In the genomic region with DNA sequence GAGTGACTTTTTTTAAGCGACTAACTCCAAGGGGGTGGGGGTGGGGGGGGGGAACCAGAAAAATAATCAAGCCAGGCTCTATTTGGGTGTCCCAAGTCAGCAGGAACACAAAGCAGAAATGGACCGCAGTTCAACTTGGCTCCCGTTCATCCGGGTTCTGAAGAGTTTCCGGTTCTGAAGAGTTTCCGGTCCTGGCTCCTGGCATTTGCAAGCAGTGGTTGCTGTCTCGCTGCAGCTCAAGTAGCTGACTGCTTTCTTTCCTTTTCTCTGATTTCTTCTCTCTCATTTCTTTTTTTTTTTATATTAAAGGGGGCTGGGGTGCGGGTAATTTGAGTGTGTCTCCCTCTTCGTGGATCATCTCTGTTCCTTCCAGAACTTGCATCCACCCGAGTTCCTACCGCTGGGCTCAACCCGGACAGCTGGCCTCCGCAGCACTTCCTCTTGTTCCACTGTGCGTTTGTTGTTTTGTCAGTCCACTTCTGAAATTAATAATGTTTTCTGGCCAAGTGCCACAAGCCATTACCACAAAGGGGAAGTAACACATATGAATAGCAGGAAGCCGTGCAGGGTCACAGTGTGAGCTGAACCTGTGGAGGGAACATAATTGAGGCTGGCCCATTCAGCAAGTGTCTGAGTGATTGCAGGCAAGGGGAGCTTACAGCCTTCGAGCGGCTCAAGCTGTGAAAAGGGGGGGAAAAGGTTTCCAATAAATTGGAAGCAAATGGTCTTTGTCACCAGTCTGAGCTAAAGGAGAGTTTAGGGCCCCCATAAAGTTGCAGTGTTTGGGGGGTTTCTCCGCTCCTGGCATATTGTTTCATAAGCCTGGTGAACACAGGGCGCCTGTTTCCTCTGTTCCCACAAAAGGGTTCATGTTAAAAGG, we compare ENCODE assay signal across 7 mouse cellular contexts. TPM values are rescaled to one million over a fixed set of nuclear protein-coding genes. Genes with fewer than 3 reads are reported as not detected.
A peak's percentile ranks its signal among the peaks of the same experiment; 100 is the strongest.
DNase-seq lines count a peak whose midpoint lies in the region; ATAC-seq and TF ChIP-seq lines count a peak whose summit lies in the region.

No protein-coding gene starts in this region.

- 31% methylated on average over 19 of the region's 19 CpGs for WGBS in intestine, embryonic 14.5 days
- WGBS in liver, embryonic 12.5 days (ENCODE audit: insufficient replicate concordance) = 18% methylated on average over 19 of the region's 19 CpGs
- 49% methylated on average over 19 of the region's 19 CpGs for WGBS in stomach, postnatal 0 days

- peak overlapping the region; percentile 69 for H3K27ac ChIP-seq in intestine, embryonic 14.5 days (ENCODE audit: low read depth)
- 0 out of 2 replicates have a peak overlapping the region, but pooled peaks have one; percentile 30 for H3K27ac ChIP-seq in liver, embryonic 12.5 days
- peak overlapping the region; percentile 53 for H3K27ac ChIP-seq in stomach, postnatal 0 days (replicated peaks)

- H3K9me3 ChIP-seq in intestine, embryonic 14.5 days (ENCODE audit: control insufficient read depth, low read length) = no peaks in the 10 kb centered on the region
- H3K9me3 ChIP-seq in liver, embryonic 12.5 days (replicated peaks) = no peaks in the 10 kb centered on the region
- H3K9me3 ChIP-seq in stomach, postnatal 0 days (ENCODE audit: control insufficient read depth, low read length) = no peaks in the 10 kb centered on the region

- H3K36me3 ChIP-seq in intestine, embryonic 14.5 days (ENCODE audit: control insufficient read depth, insufficient read depth, low read length) = peaks cover 9% of the 10 kb centered on the region; the same call in 1 of the 2 replicates
- 0 out of 2 replicates have a peak, but pooled peaks cover 3% of the 10 kb centered on the region for H3K36me3 ChIP-seq in liver, embryonic 12.5 days
- H3K36me3 ChIP-seq in stomach, postnatal 0 days (ENCODE audit: control insufficient read depth, insufficient read depth, low read length) = no peaks in the 10 kb centered on the region

- peak; percentile 92 for DNase-seq in Muller cell, postnatal 12 days (ENCODE audit: inconsistent ontology term)
- DNase-seq in intestine, embryonic 14.5 days (ENCODE audit: low spot score) = peak; percentile 67
- peak; percentile 81 to 89 for DNase-seq in monocyte, adult 2 months (ENCODE audit: low read depth in 1 of 2, low spot score in 2 of 2)
- no peak for DNase-seq in stomach, postnatal 0 days (ENCODE audit: low spot score)

- peaks cover 20% of the 10 kb centered on the region for H3K4me1 ChIP-seq in intestine, embryonic 14.5 days (replicated peaks; ENCODE audit: control insufficient read depth, insufficient read depth, low read length)
- H3K4me1 ChIP-seq in liver, embryonic 12.5 days = peaks cover 36% of the 10 kb centered on the region
- no peaks in the 10 kb centered on the region for H3K4me1 ChIP-seq in stomach, postnatal 0 days (replicated peaks; ENCODE audit: control insufficient read depth, insufficient read depth)

- no peak for TF ChIP-seq CTCF in stomach, postnatal 0 days (IDR thresholded peaks at IDR 0.05; ENCODE audit: low read depth)

- H3K27me3 ChIP-seq in intestine, embryonic 14.5 days (replicated peaks; ENCODE audit: control insufficient read depth, insufficient read depth, low read length) = no peaks in the 10 kb centered on the region
- H3K27me3 ChIP-seq in liver, embryonic 12.5 days (replicated peaks) = peaks cover 30% of the 10 kb centered on the region
- H3K27me3 ChIP-seq in stomach, postnatal 0 days (ENCODE audit: control insufficient read depth, insufficient read depth, low read length) = no peaks in the 10 kb centered on the region

- H3K9ac ChIP-seq in intestine, embryonic 14.5 days (ENCODE audit: low read length) = no peak overlapping the region
- no peak overlapping the region; the same call in 1 of the 2 replicates for H3K9ac ChIP-seq in liver, embryonic 12.5 days
- no peak overlapping the region for H3K9ac ChIP-seq in stomach, postnatal 0 days (ENCODE audit: low read length)

- peak; percentile 63 for ATAC-seq in common myeloid progenitor, adult 5-6 weeks (replicated peaks; ENCODE audit: low read depth, poor library complexity, severe bottlenecking)
- ATAC-seq in granulocyte monocyte progenitor cell, adult 5-6 weeks (replicated peaks; ENCODE audit: poor library complexity, severe bottlenecking) = peak; percentile 57
- ATAC-seq in intestine, embryonic 14.5 days (replicated peaks; ENCODE audit: low FRiP score, low TSS enrichment, low read depth) = peak; percentile 46; the same call in 1 of the 2 replicates
- no peak; the same call in 1 of the 2 replicates for ATAC-seq in liver, embryonic 12.5 days
- ATAC-seq in stomach, postnatal 0 days (ENCODE audit: low FRiP score, low TSS enrichment) = peak; percentile 45; the same call in 1 of the 2 replicates

- H3K4me2 ChIP-seq in intestine, embryonic 14.5 days (ENCODE audit: low read length) = peak overlapping the region; percentile 97
- H3K4me2 ChIP-seq in liver, embryonic 12.5 days = peak overlapping the region; percentile 43
- peak overlapping the region; percentile 31 for H3K4me2 ChIP-seq in stomach, postnatal 0 days (replicated peaks; ENCODE audit: low read depth)

- peak overlapping the region; percentile 2; the same call in 1 of the 2 replicates for H3K4me3 ChIP-seq in intestine, embryonic 14.5 days (ENCODE audit: low read depth, low read length)
- H3K4me3 ChIP-seq in liver, embryonic 12.5 days = peak overlapping the region; percentile 5; the same call in 1 of the 2 replicates
- no peak overlapping the region; the same call in 1 of the 2 replicates for H3K4me3 ChIP-seq in stomach, postnatal 0 days (ENCODE audit: low read depth, low read length)

- no peak for TF ChIP-seq EP300 in stomach, postnatal 0 days (optimal IDR thresholded peaks at IDR 0.05)

RNA-seq across cellular contexts. Expression of a gene that starts 5.6 kb away (rescaled TPM):
- total RNA-seq in common myeloid progenitor, adult 5-6 weeks (2017) = 28.8 and 37.5 TPM in 2 replicates
- 11.6 and 12.2 TPM in 2 replicates for total RNA-seq in granulocyte monocyte progenitor cell, adult 5-6 weeks (2014; fragmentation: Nextera tagmentation)
- total RNA-seq in granulocyte monocyte progenitor cell, adult 5-6 weeks (2017) = 20.0 and 26.9 TPM in 2 replicates
- polyA plus RNA-seq in intestine, embryonic 14.5 days (2014; fragmentation: Nextera tagmentation; extraction: Ambion mirVana) = 40.7 and 44.2 TPM in 2 replicates
- polyA plus RNA-seq in liver, embryonic 12.5 days (2016; fragmentation: Nextera tagmentation; extraction: Ambion mirVana) = 17.9 and 18.7 TPM in 2 replicates
- polyA plus RNA-seq in stomach, postnatal 0 days (2015; fragmentation: Nextera tagmentation; extraction: Ambion mirVana) = 17.4 and 18.7 TPM in 2 replicates

Comparison
In these comparisons a context has a peak if more than half of its experiments do, and no peak if none do; other contexts are left out.
1. H3K4me2 ChIP-seq: peak in every context shown above with its lines; median percentile 97 in intestine, embryonic 14.5 days; 43 in liver, embryonic 12.5 days; 31 in stomach, postnatal 0 days.